Mouse (Mus musculus): ENCODE measurements around the gene Lgsn.

DNA sequence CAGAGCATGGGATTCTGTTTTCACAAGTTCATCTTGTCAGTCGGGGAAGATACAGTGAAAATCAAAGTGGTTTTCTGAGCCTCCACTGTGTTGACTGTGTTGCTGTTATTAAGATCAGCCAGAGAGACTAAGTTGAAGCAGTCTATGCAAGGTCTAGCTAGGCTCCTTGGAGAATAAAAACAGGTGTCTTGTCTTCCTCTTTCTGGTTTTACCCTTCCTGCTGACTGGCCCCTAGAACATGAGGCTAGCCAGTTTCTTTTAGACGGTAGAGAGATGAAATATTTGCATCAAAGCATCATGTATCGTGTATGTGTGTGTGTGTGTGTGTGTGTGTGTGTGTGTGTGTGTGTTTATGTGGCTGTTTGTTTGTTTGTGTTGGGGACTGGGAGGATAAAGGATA, 29.6 kb downstream of the Lgsn start:
- TF ChIP-seq CTCF (conservative IDR thresholded peaks at IDR 0.05 in 1 of 2, IDR thresholded peaks at IDR 0.05 in 1 of 2; ENCODE audit: low read depth in 2 of 2, low read length in 2 of 2) (no peak), KAT2A (IDR thresholded peaks at IDR 0.05; ENCODE audit: insufficient replicate concordance, low read length) (no peak), GABPA (IDR thresholded peaks at IDR 0.05; ENCODE audit: insufficient replicate concordance, low read depth, low read length) (no peak), SMC3 (IDR thresholded peaks at IDR 0.05; ENCODE audit: low read depth, low read length) (no peak), ETS1 (conservative IDR thresholded peaks at IDR 0.05; ENCODE audit: low read depth, low read length) (0 out of 2 replicates have a peak, but pooled peaks have one; percentile 10), ZC3H11A (IDR thresholded peaks at IDR 0.05; ENCODE audit: low read depth, low read length) (no peak), POLR2A (IDR thresholded peaks at IDR 0.05; ENCODE audit: low read depth, low read length) (no peak)
